Mouse (Mus musculus): ENCODE data around the gene Dctpp1. TPM values are rescaled to one million over a fixed set of nuclear protein-coding genes. Genes with fewer than 3 reads are reported as not detected.
A peak's percentile ranks its signal among the peaks of the same experiment; 100 is the strongest.

The Dctpp1 gene
- total RNA-seq, 1 experiment from 2014 or later: 50.7 TPM

GRCm38 (mm10) chr7:127208553-127209438, 51.7 kb downstream of the Dctpp1 start, which contains the start of gene Mylpf:
TSS of gene Mylpf (plus strand) at chr7:127208890.
- peak; percentile 97 for DNase-seq

- no peak for DNase-seq
These were observed 52.3 kb downstream of the Dctpp1 start, which contains the start of gene Tbc1d10b for GRCm38 (mm10) chr7:127208295-127208552. TSS of gene Tbc1d10b (minus strand) at chr7:127208468.

- peak; percentile 41 for DNase-seq
These were observed 52.9 kb downstream of the Dctpp1 start for GRCm38 (mm10) chr7:127207374-127208294.

Other genes with a start within 250 kb of the Dctpp1 start
- 102 and 118 TPM in 2 replicates for gene Mvp, start 246.1 kb downstream of the Dctpp1 start, total RNA-seq (2021)
- gene Pagr1b, start 244.2 kb downstream of the Dctpp1 start, total RNA-seq (2021): 1.7 and 2.8 TPM in 2 replicates
- 13.4 and 28.2 TPM in 2 replicates for gene Pagr1a, start 243.4 kb downstream of the Dctpp1 start, total RNA-seq (2021)
- gene Gm42742, start 239.6 kb downstream of the Dctpp1 start, total RNA-seq (2021): 31.0 and 44.0 TPM in 2 replicates
- gene Prrt2, start 239.5 kb downstream of the Dctpp1 start, total RNA-seq (2021): 2.2 and 5.1 TPM in 2 replicates
- gene Maz, start 233.7 kb downstream of the Dctpp1 start, total RNA-seq (2021): 167 and 171 TPM in 2 replicates
- gene Kif22, start 218.2 kb downstream of the Dctpp1 start, total RNA-seq (2021): 9.5 and 15.0 TPM in 2 replicates
- not detected in 2 replicates for gene Zg16, start 173.4 kb downstream of the Dctpp1 start, total RNA-seq (2021)
- gene AI467606, start 169.3 kb downstream of the Dctpp1 start, total RNA-seq (2021): 0.43 and 1.1 TPM in 2 replicates
- 0.21 TPM in 1 of 2 replicates, not detected in the other for gene Qprt, start 138.5 kb downstream of the Dctpp1 start, total RNA-seq (2021)
- gene Spn, start 122.9 kb downstream of the Dctpp1 start, total RNA-seq (2021): 0.55 and 1.0 TPM in 2 replicates
- gene Cd2bp2, start 64.7 kb downstream of the Dctpp1 start, total RNA-seq (2021): 53.5 and 65.9 TPM in 2 replicates
- gene Tbc1d10b, start 52.2 kb downstream of the Dctpp1 start, total RNA-seq (2021): 51.9 and 53.1 TPM in 2 replicates
- 4.1 and 4.4 TPM in 2 replicates for gene Mylpf, start 51.8 kb downstream of the Dctpp1 start, total RNA-seq (2021)
- 14.7 and 15.2 TPM in 2 replicates for gene Zfp553, start 27.6 kb downstream of the Dctpp1 start, total RNA-seq (2021)
- gene Sept1, start 27.6 kb downstream of the Dctpp1 start, total RNA-seq (2021): 8.3 and 12.9 TPM in 2 replicates
- 26.9 and 36.0 TPM in 2 replicates for gene Zfp771, start 16.4 kb downstream of the Dctpp1 start, total RNA-seq (2021)
- gene Sephs2, start 13.3 kb upstream of the Dctpp1 start, total RNA-seq (2021): 114 and 117 TPM in 2 replicates
- 0.57 and 1.0 TPM in 2 replicates for gene Itgal, start 35.6 kb upstream of the Dctpp1 start, total RNA-seq (2021)
- 31.4 and 32.8 TPM in 2 replicates for gene Zfp768, start 84.9 kb upstream of the Dctpp1 start, total RNA-seq (2021)
- gene Zfp747, start 115.3 kb upstream of the Dctpp1 start, total RNA-seq (2021): 8.3 and 11.2 TPM in 2 replicates
- 5.3 and 5.9 TPM in 2 replicates for gene 9130019O22Rik, start 126.5 kb upstream of the Dctpp1 start, total RNA-seq (2021)
- 9.6 and 10.7 TPM in 2 replicates for gene E430018J23Rik, start 132.9 kb upstream of the Dctpp1 start, total RNA-seq (2021)
- gene Zfp764, start 146.1 kb upstream of the Dctpp1 start, total RNA-seq (2021): 7.5 and 8.0 TPM in 2 replicates
- gene Zfp688, start 161.4 kb upstream of the Dctpp1 start, total RNA-seq (2021): 13.3 and 23.3 TPM in 2 replicates
- 3.3 and 4.2 TPM in 2 replicates for gene Zfp689, start 188.4 kb upstream of the Dctpp1 start, total RNA-seq (2021)
- gene Prr14, start 198.9 kb upstream of the Dctpp1 start, total RNA-seq (2021): 62.4 and 63.3 TPM in 2 replicates
- 84.4 and 86.7 TPM in 2 replicates for gene Fbrs, start 218.5 kb upstream of the Dctpp1 start, total RNA-seq (2021)

All from adrenal gland, postnatal 25 days (tissue).